Mouse (Mus musculus) olfactory bulb, adult 2 months (tissue): ENCODE measurements around the gene Itpr2. TPM values are rescaled to one million over a fixed set of nuclear protein-coding genes. Genes with fewer than 3 reads are reported as not detected.

Experiments used
- H3K27ac ChIP-seq: fragments of 200-500 bp; 2 replicates; pipeline ENCODE4 v1.5.1; 2012; ENCODE audit warnings: low read depth, low read length; ENCODE audit not compliant: insufficient read depth
- H3K4me1 ChIP-seq: fragments of 200-500 bp; 2 replicates; pipeline ENCODE4 v1.6.1; 2012; ENCODE audit warnings: low read length; ENCODE audit not compliant: control insufficient read depth, insufficient read depth
- H3K4me3 ChIP-seq: fragments of 200-500 bp; 2 replicates; pipeline ENCODE4 v1.5.1; 2012; ENCODE audit warnings: mild to moderate bottlenecking, low read depth, low read length, moderate library complexity; ENCODE audit not compliant: insufficient read depth
- CTCF ChIP-seq: fragments of 200-500 bp; IDR thresholded peaks from 2 replicates; pipeline ENCODE4 v1.5.1; 2012; ENCODE audit warnings: low read depth, mild to moderate bottlenecking, low read length, moderate library complexity; ENCODE audit not compliant: insufficient read depth
- POLR2A ChIP-seq: fragments of 200-500 bp; IDR thresholded peaks from 2 replicates; pipeline ENCODE4 v1.6.1; 2012; ENCODE audit warnings: mild to moderate bottlenecking, low read depth, low read length, moderate library complexity; ENCODE audit not compliant: insufficient read depth
- WGBS: fragments of 180-500 bp; shearing (Covaris S2); methylation state at CpG from one replicate; pipeline ENCODE4 v1.1.7; 2018; 5-methylcytosine and 5-hydroxymethylcytosine counted together
- polyA plus RNA-seq: library from polyadenylated mRNA; stranded (reverse); fragments of >200 nt; gene quantifications from 2 replicates; pipeline ENCODE4 v1.2.4, GENCODE M21; 2012; ENCODE audit warnings: low replicate concordance; ENCODE audit not compliant: missing spikeins, insufficient read depth, insufficient read length

Gene Itpr2
- polyA plus RNA-seq, 1 experiment: not detected

- H3K4me1 ChIP-seq: no peaks in the 10 kb centered on the region
- H3K4me3 ChIP-seq: no peak overlapping the region
- TF ChIP-seq POLR2A (no peak), CTCF (no peak)
- no peak overlapping the region for H3K27ac ChIP-seq
- WGBS: 87% methylated on average over 5 of the region's 5 CpGs
These were observed 105.8 kb downstream of the Itpr2 start for GRCm38 (mm10) chr6:146396253-146396652.

DNA sequence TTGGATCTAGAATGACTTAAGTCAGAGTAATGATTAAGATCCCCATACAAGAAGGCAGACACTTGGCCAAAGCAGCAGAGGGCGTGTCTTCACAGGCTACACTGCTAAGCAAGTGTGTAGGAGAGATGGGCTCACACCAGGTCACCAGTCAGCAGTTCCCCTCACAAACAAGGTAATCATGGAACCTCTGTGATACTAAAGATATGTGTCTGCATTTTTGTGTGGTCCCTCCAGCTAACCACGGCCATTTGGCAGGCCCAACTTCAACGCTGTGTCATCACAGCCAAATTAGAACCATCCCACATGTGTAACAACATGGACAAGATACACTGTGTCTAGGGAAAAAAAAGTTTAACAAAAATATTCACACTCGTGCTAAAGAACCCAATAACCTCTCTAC is 106.4 kb downstream of the Itpr2 start:
- TF ChIP-seq POLR2A: no peak
- TF ChIP-seq CTCF: no peak
- H3K4me3 ChIP-seq: no peak overlapping the region
- WGBS: 91% methylated on average over 4 of the region's 4 CpGs
- no peaks in the 10 kb centered on the region for H3K4me1 ChIP-seq
- H3K27ac ChIP-seq: no peak overlapping the region

DNA sequence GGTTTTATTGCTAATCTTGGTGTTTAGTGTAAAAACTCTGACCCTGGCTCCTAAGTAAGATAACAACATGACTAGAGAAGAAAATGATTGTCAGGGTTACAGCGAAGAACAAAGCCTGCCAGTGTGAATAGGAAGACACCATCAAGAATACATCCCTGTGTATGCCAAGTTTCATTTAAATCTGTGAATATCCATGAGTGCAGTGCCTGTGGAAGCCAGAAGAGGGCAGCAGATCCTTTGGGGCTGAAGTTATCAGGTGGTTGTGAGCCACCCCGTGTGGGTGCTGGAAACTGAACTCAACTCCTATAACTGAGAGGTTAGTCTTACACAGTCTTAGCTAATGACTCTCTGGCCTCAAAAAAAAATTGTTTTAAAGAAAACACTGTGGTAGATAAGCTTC is 109.8 kb downstream of the Itpr2 start:
- TF ChIP-seq CTCF (no peak), POLR2A (no peak)
- 85% methylated on average over 2 of the region's 2 CpGs for WGBS

DNA sequence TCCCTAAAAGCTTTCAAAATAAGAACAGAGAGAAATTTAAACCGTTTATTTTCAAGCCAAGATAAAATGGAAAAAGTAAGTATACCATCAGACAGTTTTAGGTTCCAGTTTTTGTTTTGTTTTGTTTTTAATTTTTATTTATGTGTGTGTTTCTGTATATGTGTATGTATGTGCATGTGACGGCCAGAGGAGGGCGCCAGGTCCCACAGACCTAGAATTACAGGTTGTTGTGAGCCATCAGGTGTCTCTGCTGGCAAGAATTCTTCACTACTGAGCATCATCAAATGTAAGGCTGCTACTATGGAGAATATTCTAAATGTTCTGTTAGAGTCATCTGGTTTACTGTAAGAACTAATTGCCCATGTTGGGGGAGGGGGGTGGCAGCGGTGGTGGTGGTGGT is 111.9 kb downstream of the Itpr2 start:
- TF ChIP-seq POLR2A: no peak
- no peak for TF ChIP-seq CTCF
- Histone ChIP-seq H3K4me1 (no peaks in the 10 kb centered on the region), H3K27ac (no peak overlapping the region), H3K4me3 (no peak overlapping the region)
- 90% methylated on average over 4 of the region's 4 CpGs for WGBS

More for the DNA sequence above, 109.8 kb downstream of the Itpr2 start:
- no peak overlapping the region for H3K27ac ChIP-seq
- no peaks in the 10 kb centered on the region for H3K4me1 ChIP-seq
- no peak overlapping the region for H3K4me3 ChIP-seq

DNA sequence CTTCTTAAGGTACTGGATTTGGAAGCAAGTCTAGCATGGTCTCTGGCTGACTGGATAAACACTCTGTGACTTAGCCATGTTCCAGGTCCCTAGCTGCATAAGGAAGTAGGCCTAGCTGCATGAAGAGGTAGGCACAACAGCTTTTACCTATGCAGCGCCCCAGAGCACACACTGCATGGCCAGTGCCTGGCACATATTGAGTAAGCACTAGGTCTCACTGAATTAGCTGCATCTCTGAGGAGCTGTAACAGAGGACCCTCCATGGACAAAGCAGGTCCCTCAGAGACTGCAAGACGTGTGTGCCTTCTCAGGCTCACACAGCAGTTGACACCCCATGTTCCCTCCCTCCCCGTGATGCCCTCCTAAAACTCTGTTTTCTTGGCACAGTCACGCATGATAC is 114.0 kb downstream of the Itpr2 start:
- no peak overlapping the region for H3K4me3 ChIP-seq
- no peaks in the 10 kb centered on the region for H3K4me1 ChIP-seq
- TF ChIP-seq POLR2A: no peak
- 83% methylated on average over 4 of the region's 4 CpGs for WGBS
- no peak overlapping the region for H3K27ac ChIP-seq

DNA sequence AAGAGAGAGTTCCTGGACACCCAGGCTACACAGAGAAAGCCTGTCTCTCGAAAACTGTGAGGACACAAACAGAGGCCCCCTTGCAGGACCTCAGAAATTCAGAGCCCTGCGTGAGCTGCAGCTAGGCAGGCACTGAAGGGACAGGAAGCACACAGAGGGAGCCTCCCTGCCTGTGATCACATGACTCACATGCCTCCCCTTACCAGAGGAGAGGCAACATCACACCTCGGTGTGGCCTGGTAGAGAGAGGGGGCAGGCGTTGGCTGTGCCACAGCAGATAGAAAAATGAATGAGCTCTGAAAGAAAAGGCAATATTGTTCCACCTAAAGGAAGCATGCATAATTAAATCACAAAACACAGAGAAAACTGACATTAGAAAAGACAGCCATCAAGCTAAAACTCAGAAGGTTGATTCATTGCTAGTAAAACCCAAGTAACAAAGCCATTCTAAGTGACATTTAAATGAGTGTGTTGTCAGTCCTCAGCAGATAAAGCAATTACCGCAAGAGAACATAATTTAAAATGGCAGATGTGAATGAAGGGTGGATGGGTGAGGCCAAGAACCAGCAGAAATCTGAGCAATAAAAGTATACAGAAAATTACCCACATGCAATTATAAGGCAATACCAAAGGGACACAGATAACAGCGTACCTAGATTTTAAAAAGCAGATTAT is 114.8 kb downstream of the Itpr2 start:
- no peaks in the 10 kb centered on the region for H3K4me1 ChIP-seq
- no peak overlapping the region for H3K27ac ChIP-seq
- no peak overlapping the region for H3K4me3 ChIP-seq
- WGBS: 69% methylated on average over 6 of the region's 6 CpGs
- TF ChIP-seq CTCF (no peak), POLR2A (no peak)

DNA sequence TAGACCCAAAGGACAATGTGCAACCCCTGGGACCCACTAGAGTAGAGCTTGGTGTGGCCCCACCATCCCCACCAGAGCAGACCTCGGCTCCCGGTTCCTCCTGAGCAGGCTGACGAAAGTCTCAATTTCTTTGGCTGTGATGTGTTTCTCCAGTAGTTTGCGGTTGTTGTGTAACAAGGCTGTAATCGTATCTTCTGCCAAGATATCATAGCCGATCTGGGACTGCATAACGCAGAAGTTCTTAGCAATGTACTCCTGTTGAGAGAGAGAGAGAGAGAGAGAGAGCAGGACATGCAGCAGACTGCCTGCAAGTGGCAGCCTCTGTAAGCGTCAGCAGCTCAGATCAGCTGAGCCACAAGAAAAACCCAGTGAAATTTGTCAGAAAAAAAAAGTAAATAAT is 122.8 kb downstream of the Itpr2 start:
- 79% methylated on average over 8 of the region's 8 CpGs for WGBS
- Histone ChIP-seq H3K4me3 (no peak overlapping the region), H3K4me1 (no peaks in the 10 kb centered on the region), H3K27ac (no peak overlapping the region)
- TF ChIP-seq POLR2A: no peak
- no peak for TF ChIP-seq CTCF

GRCm38 (mm10) chr6:146371511-146371910 is 130.5 kb downstream of the Itpr2 start:
- TF ChIP-seq POLR2A (no peak), CTCF (no peak)
- Histone ChIP-seq H3K27ac (no peak overlapping the region), H3K4me3 (no peak overlapping the region), H3K4me1 (no peaks in the 10 kb centered on the region)
- 60% methylated on average over 2 of the region's 2 CpGs for WGBS

- 84% methylated on average over 4 of the region's 4 CpGs for WGBS
- no peak overlapping the region for H3K4me3 ChIP-seq
- no peaks in the 10 kb centered on the region for H3K4me1 ChIP-seq
- no peak overlapping the region for H3K27ac ChIP-seq
- TF ChIP-seq POLR2A (no peak), CTCF (no peak)
These were observed 135.8 kb downstream of the Itpr2 start for GRCm38 (mm10) chr6:146366180-146366579.

- Histone ChIP-seq H3K4me3 (no peak overlapping the region), H3K27ac (no peak overlapping the region), H3K4me1 (no peaks in the 10 kb centered on the region)
- TF ChIP-seq POLR2A (no peak), CTCF (no peak)
- WGBS: 64% methylated on average over 4 of the region's 4 CpGs
These were observed 144.1 kb downstream of the Itpr2 start for GRCm38 (mm10) chr6:146357911-146358310.
